Mouse (Mus musculus) right cerebral cortex, adult 18-20 months (tissue): ENCODE measurements around the gene Cyp27a1.

Experiments
- DNase-seq: peaks from one replicate; pipeline ENCODE4 v3.0.0; 2022; ENCODE audit warnings: mixed read lengths

Gene Cyp27a1

DNA sequence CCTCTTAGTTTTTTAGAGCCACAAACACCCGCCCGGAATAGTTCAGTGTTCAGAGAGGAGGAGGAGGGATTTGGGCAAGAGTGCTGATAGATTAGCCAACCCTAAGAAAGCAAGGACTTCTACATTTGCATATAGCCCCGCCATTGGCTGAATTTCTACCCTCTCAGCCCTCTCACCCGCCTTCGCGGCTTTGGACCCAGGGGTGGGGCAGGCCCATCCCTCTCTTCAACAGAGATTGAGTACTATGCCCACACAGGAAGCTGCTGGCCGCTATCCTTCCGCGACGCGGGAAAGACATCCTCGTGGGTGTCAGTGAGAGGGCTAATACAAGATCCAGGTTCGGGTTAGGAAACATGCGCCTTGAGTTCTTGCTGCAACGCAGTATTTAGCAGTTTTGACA is 59.8 kb downstream of the Cyp27a1 start:
- peak; percentile 73 for DNase-seq

- DNase-seq = no peak
Observed at GRCm38 (mm10) chr1:74774062-74774461, 60.7 kb downstream of the Cyp27a1 start.

GRCm38 (mm10) chr1:74775816-74776215 is 62.4 kb downstream of the Cyp27a1 start:
- DNase-seq = no peak

DNA sequence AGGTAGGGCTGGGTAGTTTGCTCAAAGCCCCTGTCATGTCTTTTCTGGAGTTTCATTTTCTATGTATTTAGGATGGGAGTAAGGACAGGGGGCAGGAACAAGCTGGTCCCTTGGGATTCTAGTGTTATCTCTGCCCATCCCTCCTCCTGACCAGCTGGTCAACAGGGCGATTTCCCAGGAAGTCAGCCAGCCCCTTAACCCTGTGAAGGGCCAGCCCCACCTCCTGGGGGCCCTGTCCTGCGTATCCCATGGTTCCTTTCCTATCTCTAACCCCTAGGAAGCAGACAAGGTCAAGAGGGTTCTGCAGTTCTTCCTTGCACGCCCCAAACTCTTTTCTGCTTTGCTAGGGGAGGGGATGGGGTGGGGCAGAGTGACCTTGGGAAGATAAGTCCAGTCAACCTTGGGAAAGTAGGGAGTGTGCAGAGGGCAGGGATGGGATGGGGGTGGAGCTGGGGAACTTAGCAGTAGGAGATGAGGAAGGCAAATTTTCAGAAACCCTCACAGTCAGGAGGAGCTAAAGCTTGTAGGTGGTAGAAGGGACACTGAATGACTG is 65.6 kb downstream of the Cyp27a1 start:
- no peak for DNase-seq

DNA sequence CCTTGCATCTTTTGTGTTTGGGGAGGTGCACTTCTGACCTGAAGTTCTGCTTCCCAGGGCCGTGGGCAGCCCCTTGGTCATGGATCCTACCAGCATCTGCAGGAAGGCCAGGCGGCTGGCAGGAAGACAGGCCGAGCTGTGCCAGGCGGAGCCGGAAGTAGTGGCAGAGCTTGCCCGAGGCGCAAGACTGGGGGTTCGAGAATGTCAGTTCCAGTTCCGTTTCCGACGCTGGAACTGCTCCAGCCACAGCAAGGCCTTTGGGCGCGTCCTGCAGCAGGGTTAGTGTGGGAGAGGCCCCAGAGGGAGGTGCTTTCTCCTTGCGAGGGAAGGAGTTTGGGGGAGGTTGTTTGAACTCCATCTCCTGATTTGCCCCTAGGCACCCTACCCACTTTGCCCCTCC is 68.7 kb downstream of the Cyp27a1 start:
- no peak for DNase-seq

GRCm38 (mm10) chr1:74783554-74783953 is 70.2 kb downstream of the Cyp27a1 start:
- no peak for DNase-seq

- DNase-seq = no peak
Observed at GRCm38 (mm10) chr1:74784041-74784759, 70.8 kb downstream of the Cyp27a1 start.
